Mouse (Mus musculus) liver, adult 2 months (tissue): ENCODE results near the gene Ttc3.

Experiments
- CTCF ChIP-seq: fragments of 200-500 bp; IDR thresholded peaks from 2 replicates; pipeline ENCODE4 v1.5.1; 2011; ENCODE audit warnings: low read depth, low read length, control low read depth
- POLR2A ChIP-seq: fragments of 200-500 bp; IDR thresholded peaks from 2 replicates; pipeline ENCODE4 v1.6.1; 2011; ENCODE audit warnings: low read length, control low read depth; ENCODE audit not compliant: insufficient read depth; ENCODE audit errors: extremely low read depth

- TF ChIP-seq CTCF = no peak
- no peak for TF ChIP-seq POLR2A
Measured at GRCm38 (mm10) chr16:94335656-94336055, 34.8 kb upstream of the Ttc3 start.
